9 mouse cellular contexts compared by ENCODE assay signal in genomic region chr3:36569836-36570235, GRCm38 (mm10). TPM values are rescaled to one million over a fixed set of nuclear protein-coding genes. Genes with fewer than 3 reads are reported as not detected.
DNase-seq lines count a peak whose midpoint lies in the region; ATAC-seq and TF ChIP-seq lines count a peak whose summit lies in the region.
"Had no signal": no experiment of that assay in that cellular context is flagged by ENCODE, and none has a peak within 500 bp of the region (broad histone marks: within the 10 kb centered on the region; RNA-seq: fewer than 3 reads in every experiment).

No protein-coding gene starts in this region.

- no peak overlapping the region for H3K27ac ChIP-seq in forebrain, embryonic 12.5 days
- no peak overlapping the region for H3K27ac ChIP-seq in limb, embryonic 15.5 days

- peaks cover 61% of the 10 kb centered on the region for H3K36me3 ChIP-seq in C2C12 (ENCODE audit: control insufficient read depth, insufficient read depth)
- H3K36me3 ChIP-seq in forebrain, embryonic 12.5 days (replicated peaks), result peaks cover 49% of the 10 kb centered on the region
- peaks cover 48% of the 10 kb centered on the region for H3K36me3 ChIP-seq in limb, embryonic 15.5 days

- H3K9ac ChIP-seq in forebrain, embryonic 12.5 days, result peak overlapping the region; percentile 83; the same call in 1 of the 2 replicates
- H3K9ac ChIP-seq in limb, embryonic 15.5 days, result no peak overlapping the region

- H3K4me3 ChIP-seq in C2C12 (ENCODE audit: insufficient read depth, poor library complexity, severe bottlenecking), result peak overlapping the region; percentile 96
- H3K4me3 ChIP-seq in forebrain, embryonic 12.5 days (replicated peaks), result peak overlapping the region; percentile 69
- H3K4me3 ChIP-seq in limb, embryonic 15.5 days, result peak overlapping the region; percentile 78

- no peak for TF ChIP-seq CTCF in C2C12 (IDR thresholded peaks at IDR 0.05; ENCODE audit: control insufficient read depth, insufficient read depth, insufficient read length)

- peaks cover 23% of the 10 kb centered on the region for H3K4me1 ChIP-seq in forebrain, embryonic 12.5 days
- H3K4me1 ChIP-seq in limb, embryonic 15.5 days, result peaks cover 28% of the 10 kb centered on the region

- no peak for ATAC-seq in forebrain, embryonic 12.5 days (ENCODE audit: low FRiP score)
- ATAC-seq in limb, embryonic 15.5 days (ENCODE audit: insufficient number of reproducible peaks, low FRiP score, low TSS enrichment, low read depth), result no peak

- H3K4me2 ChIP-seq in forebrain, embryonic 12.5 days, result peak overlapping the region; percentile 67
- H3K4me2 ChIP-seq in limb, embryonic 15.5 days, result peak overlapping the region; percentile 96

- peak overlapping the region; percentile 48 for H3ac ChIP-seq in C2C12 (ENCODE audit: control insufficient read depth, insufficient read length, low read depth)

- peaks cover 36% of the 10 kb centered on the region for H3K79me3 ChIP-seq in C2C12 (ENCODE audit: low read depth)

- WGBS in forebrain, embryonic 12.5 days, result 90% methylated on average over 5 of the region's 5 CpGs
- WGBS in limb, embryonic 15.5 days, result 87% methylated on average over 5 of the region's 5 CpGs

- peak; percentile 64 for DNase-seq in heart, adult 11 months
- no peak for DNase-seq in heart, adult 9 months (ENCODE audit: low spot score in 2 of 2)
- no peak for DNase-seq in adrenal gland, adult 18-20 months (ENCODE audit: low spot score in 2 of 2)
- no peak for DNase-seq in ovary, adult 18-20 months (ENCODE audit: low spot score)
- DNase-seq in cerebellum, adult 8-10 months, result no peak

- H3K9me3 ChIP-seq in forebrain, embryonic 12.5 days, result no peaks in the 10 kb centered on the region
- no peaks in the 10 kb centered on the region for H3K9me3 ChIP-seq in limb, embryonic 15.5 days

- H3K79me2 ChIP-seq in C2C12 (ENCODE audit: control insufficient read depth, insufficient read depth), result peaks cover 55% of the 10 kb centered on the region

- no peaks in the 10 kb centered on the region for H3K27me3 ChIP-seq in C2C12 (ENCODE audit: control insufficient read depth, insufficient read depth, insufficient read length)
- H3K27me3 ChIP-seq in forebrain, embryonic 12.5 days, result no peaks in the 10 kb centered on the region
- no peaks in the 10 kb centered on the region for H3K27me3 ChIP-seq in limb, embryonic 15.5 days

TF ChIP-seq in C2C12, 6 proteins besides CTCF, POLR2A, EP300 and RAD21:
- TF ChIP-seq MYOG (IDR thresholded peaks at IDR 0.05; ENCODE audit: control insufficient read depth, extremely low read depth, insufficient read length), result no peak
- TF ChIP-seq MAX (IDR thresholded peaks at IDR 0.05), result no peak
- no peak for TF ChIP-seq CEBPB (IDR thresholded peaks at IDR 0.05; ENCODE audit: low read depth)
- no peak for TF ChIP-seq USF1 (IDR thresholded peaks at IDR 0.05; ENCODE audit: low read depth)
- TF ChIP-seq FOSL1 (IDR thresholded peaks at IDR 0.05; ENCODE audit: insufficient read depth, low read length, poor library complexity, severe bottlenecking), result no peak
- no peak for TF ChIP-seq MYOD1 (IDR thresholded peaks at IDR 0.05; ENCODE audit: control insufficient read depth, insufficient read length, low read depth)

RNA-seq across cellular contexts. Expression of gene Ccna2, which starts 2.1 kb away (rescaled TPM):
- 71.5 TPM for polyA plus RNA-seq in C2C12 (2012; fragmentation: generic; extraction: Trizol)
- polyA plus RNA-seq in forebrain, embryonic 12.5 days (2016; fragmentation: Nextera tagmentation; extraction: Ambion mirVana), result 244 and 260 TPM in 2 replicates
- 130 and 132 TPM in 2 replicates for polyA plus RNA-seq in limb, embryonic 15.5 days (2015; fragmentation: Nextera tagmentation; extraction: Ambion mirVana)
- total RNA-seq in adrenal gland, adult 18-20 months (2021), result 1 to 10 TPM; 1.3 to 1.5 TPM

RNA-seq across cellular contexts. Expression of gene Exosc9, which starts 17.4 kb away (rescaled TPM):
- polyA plus RNA-seq in C2C12 (2012; fragmentation: generic; extraction: Trizol), result 10.8 TPM
- polyA plus RNA-seq in forebrain, embryonic 12.5 days (2016; fragmentation: Nextera tagmentation; extraction: Ambion mirVana), result 84.2 and 86.1 TPM in 2 replicates
- polyA plus RNA-seq in limb, embryonic 15.5 days (2015; fragmentation: Nextera tagmentation; extraction: Ambion mirVana), result 52.3 and 55.8 TPM in 2 replicates
- 10 to 100 TPM; 26.7 to 31.5 TPM for total RNA-seq in adrenal gland, adult 18-20 months (2021)

RNA-seq across cellular contexts. Expression of gene Bbs7, which starts 43.4 kb away (rescaled TPM):
- polyA plus RNA-seq in C2C12 (2012; fragmentation: generic; extraction: Trizol), result 1.8 TPM
- 19.6 and 20.9 TPM in 2 replicates for polyA plus RNA-seq in forebrain, embryonic 12.5 days (2016; fragmentation: Nextera tagmentation; extraction: Ambion mirVana)
- polyA plus RNA-seq in limb, embryonic 15.5 days (2015; fragmentation: Nextera tagmentation; extraction: Ambion mirVana), result 14.0 and 15.1 TPM in 2 replicates
- total RNA-seq in adrenal gland, adult 18-20 months (2021), result 1 to 10 TPM; 6.7 to 7.7 TPM

RNA-seq across cellular contexts. Expression of gene Gm11549, which starts 48.2 kb away (rescaled TPM):
- not detected for polyA plus RNA-seq in C2C12 (2012; fragmentation: generic; extraction: Trizol)
- 1.1 and 1.4 TPM in 2 replicates for polyA plus RNA-seq in forebrain, embryonic 12.5 days (2016; fragmentation: Nextera tagmentation; extraction: Ambion mirVana)
- 0.06 TPM in 1 of 2 replicates, not detected in the other for polyA plus RNA-seq in limb, embryonic 15.5 days (2015; fragmentation: Nextera tagmentation; extraction: Ambion mirVana)
- not detected for total RNA-seq in adrenal gland, adult 18-20 months (2021)
- total RNA-seq: gastrocnemius, adult 8-10 months had no signal
